Mouse (Mus musculus): ENCODE data around the gene Mettl8. TPM values are rescaled to one million over a fixed set of nuclear protein-coding genes. Genes with fewer than 3 reads are reported as not detected.

Gene Mettl8
- polyA plus RNA-seq, 1 experiment: 21.1 TPM

DNA sequence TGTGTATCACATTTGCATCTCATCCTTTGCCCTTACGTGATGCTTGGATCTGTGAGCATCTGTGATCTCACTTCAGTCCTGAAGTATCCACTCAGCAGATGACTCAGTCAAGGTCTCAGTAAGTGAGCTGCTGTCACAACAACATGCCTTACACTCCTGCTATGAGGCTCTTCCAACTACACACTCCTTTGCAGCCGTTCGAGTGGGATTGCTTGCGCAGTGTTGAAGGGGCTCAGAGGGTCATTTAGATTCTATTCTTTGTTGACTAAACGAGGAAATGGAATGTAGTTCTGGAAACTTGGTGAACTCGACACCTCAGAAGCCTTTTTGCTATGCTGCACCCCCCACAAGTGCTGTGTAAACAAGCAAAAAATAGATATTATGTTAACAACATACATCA, 9.2 kb downstream of the Mettl8 start:
- H3K4me3 ChIP-seq (ENCODE audit: low read depth, low read length): no peak overlapping the region
- H3K27ac ChIP-seq (ENCODE audit: insufficient read depth, low read length): no peak overlapping the region
- no peak overlapping the region for H3K9ac ChIP-seq (ENCODE audit: low read depth, poor library complexity, severe bottlenecking)
- no peak for TF ChIP-seq EP300 (IDR thresholded peaks at IDR 0.05; ENCODE audit: insufficient read depth, low read depth, low read length)
- TF ChIP-seq CTCF (IDR thresholded peaks at IDR 0.05; ENCODE audit: low read depth, low read length): no peak
- TF ChIP-seq POLR2A (IDR thresholded peaks at IDR 0.05; ENCODE audit: insufficient read depth, low read length): no peak
- no peaks in the 10 kb centered on the region for H3K9me3 ChIP-seq (replicated peaks; ENCODE audit: control insufficient read depth, insufficient read depth, low read length, poor library complexity, severe bottlenecking)
- H3K36me3 ChIP-seq (ENCODE audit: control insufficient read depth, insufficient read depth, low read length, poor library complexity, severe bottlenecking): no peaks in the 10 kb centered on the region
- no peaks in the 10 kb centered on the region for H3K27me3 ChIP-seq (ENCODE audit: control insufficient read depth, insufficient read depth, low read length, poor library complexity, severe bottlenecking)
- no peaks in the 10 kb centered on the region for H3K4me1 ChIP-seq (ENCODE audit: control insufficient read depth, insufficient read depth, low read length)

DNA sequence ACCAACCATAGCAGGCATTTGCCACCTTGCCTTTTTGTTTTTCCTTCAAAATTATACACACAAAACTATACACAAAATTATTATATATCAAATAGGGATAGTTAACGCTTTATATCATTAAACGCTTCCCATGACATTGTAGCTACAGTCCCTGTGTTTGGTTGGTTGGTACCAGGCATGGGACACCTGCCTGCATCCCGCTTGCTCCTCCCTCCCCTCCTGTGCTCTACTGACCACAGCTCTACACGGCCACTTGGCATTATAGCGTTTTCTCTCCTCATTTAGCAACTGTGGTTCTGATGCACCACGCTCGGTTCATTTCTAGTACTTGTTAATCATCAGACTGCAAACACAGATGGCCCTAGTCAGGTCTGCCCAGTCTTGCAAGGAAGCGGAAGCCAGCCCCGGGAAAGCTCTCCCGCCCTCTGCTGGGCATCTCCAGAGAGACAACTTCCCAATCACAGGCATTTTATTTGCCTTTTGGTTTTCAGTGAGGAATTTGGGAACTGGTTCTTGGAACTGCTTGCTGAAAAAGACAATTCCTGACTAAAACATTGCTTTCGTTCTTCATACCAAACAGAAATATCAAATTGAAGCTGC, 15.8 kb downstream of the Mettl8 start:
- H3K4me3 ChIP-seq (ENCODE audit: low read depth, low read length): peak overlapping the region; percentile 68
- H3K9me3 ChIP-seq (replicated peaks; ENCODE audit: control insufficient read depth, insufficient read depth, low read length, poor library complexity, severe bottlenecking): no peaks in the 10 kb centered on the region
- H3K27ac ChIP-seq (ENCODE audit: insufficient read depth, low read length): no peak overlapping the region
- H3K27me3 ChIP-seq (ENCODE audit: control insufficient read depth, insufficient read depth, low read length, poor library complexity, severe bottlenecking): no peaks in the 10 kb centered on the region
- H3K4me1 ChIP-seq (ENCODE audit: control insufficient read depth, insufficient read depth, low read length): no peaks in the 10 kb centered on the region
- peak; percentile 82 for TF ChIP-seq CTCF (IDR thresholded peaks at IDR 0.05; ENCODE audit: low read depth, low read length)
- TF ChIP-seq EP300 (IDR thresholded peaks at IDR 0.05; ENCODE audit: insufficient read depth, low read depth, low read length): no peak
- no peak for TF ChIP-seq POLR2A (IDR thresholded peaks at IDR 0.05; ENCODE audit: insufficient read depth, low read length)
- H3K36me3 ChIP-seq (ENCODE audit: control insufficient read depth, insufficient read depth, low read length, poor library complexity, severe bottlenecking): no peaks in the 10 kb centered on the region
- H3K9ac ChIP-seq (ENCODE audit: low read depth, poor library complexity, severe bottlenecking): no peak overlapping the region

GRCm38 (mm10) chr2:71037447-71037846, 17.9 kb downstream of the Mettl8 start:
- Histone ChIP-seq H3K27ac (ENCODE audit: insufficient read depth, low read length) (no peak overlapping the region), H3K4me1 (ENCODE audit: control insufficient read depth, insufficient read depth, low read length) (no peaks in the 10 kb centered on the region), H3K36me3 (ENCODE audit: control insufficient read depth, insufficient read depth, low read length, poor library complexity, severe bottlenecking) (no peaks in the 10 kb centered on the region), H3K27me3 (ENCODE audit: control insufficient read depth, insufficient read depth, low read length, poor library complexity, severe bottlenecking) (no peaks in the 10 kb centered on the region), H3K9me3 (replicated peaks; ENCODE audit: control insufficient read depth, insufficient read depth, low read length, poor library complexity, severe bottlenecking) (no peaks in the 10 kb centered on the region), H3K9ac (ENCODE audit: low read depth, poor library complexity, severe bottlenecking) (no peak overlapping the region), H3K4me3 (ENCODE audit: low read depth, low read length) (no peak overlapping the region)
- no peak for TF ChIP-seq POLR2A (IDR thresholded peaks at IDR 0.05; ENCODE audit: insufficient read depth, low read length)
- TF ChIP-seq CTCF (IDR thresholded peaks at IDR 0.05; ENCODE audit: low read depth, low read length): no peak

GRCm38 (mm10) chr2:71033987-71034386, 21.4 kb downstream of the Mettl8 start:
- no peaks in the 10 kb centered on the region for H3K36me3 ChIP-seq (ENCODE audit: control insufficient read depth, insufficient read depth, low read length, poor library complexity, severe bottlenecking)
- no peak overlapping the region for H3K27ac ChIP-seq (ENCODE audit: insufficient read depth, low read length)
- TF ChIP-seq CTCF (IDR thresholded peaks at IDR 0.05; ENCODE audit: low read depth, low read length): no peak
- no peak for TF ChIP-seq POLR2A (IDR thresholded peaks at IDR 0.05; ENCODE audit: insufficient read depth, low read length)
- TF ChIP-seq EP300 (IDR thresholded peaks at IDR 0.05; ENCODE audit: insufficient read depth, low read depth, low read length): no peak
- H3K9ac ChIP-seq (ENCODE audit: low read depth, poor library complexity, severe bottlenecking): no peak overlapping the region
- H3K27me3 ChIP-seq (ENCODE audit: control insufficient read depth, insufficient read depth, low read length, poor library complexity, severe bottlenecking): no peaks in the 10 kb centered on the region
- no peaks in the 10 kb centered on the region for H3K4me1 ChIP-seq (ENCODE audit: control insufficient read depth, insufficient read depth, low read length)
- H3K4me3 ChIP-seq (ENCODE audit: low read depth, low read length): no peak overlapping the region
- no peaks in the 10 kb centered on the region for H3K9me3 ChIP-seq (replicated peaks; ENCODE audit: control insufficient read depth, insufficient read depth, low read length, poor library complexity, severe bottlenecking)

GRCm38 (mm10) chr2:71033014-71033413, 22.4 kb downstream of the Mettl8 start:
- TF ChIP-seq EP300 (IDR thresholded peaks at IDR 0.05; ENCODE audit: insufficient read depth, low read depth, low read length): no peak
- no peak for TF ChIP-seq POLR2A (IDR thresholded peaks at IDR 0.05; ENCODE audit: insufficient read depth, low read length)
- no peak for TF ChIP-seq CTCF (IDR thresholded peaks at IDR 0.05; ENCODE audit: low read depth, low read length)
- no peak overlapping the region for H3K9ac ChIP-seq (ENCODE audit: low read depth, poor library complexity, severe bottlenecking)
- no peaks in the 10 kb centered on the region for H3K27me3 ChIP-seq (ENCODE audit: control insufficient read depth, insufficient read depth, low read length, poor library complexity, severe bottlenecking)
- no peak overlapping the region for H3K27ac ChIP-seq (ENCODE audit: insufficient read depth, low read length)
- no peaks in the 10 kb centered on the region for H3K9me3 ChIP-seq (replicated peaks; ENCODE audit: control insufficient read depth, insufficient read depth, low read length, poor library complexity, severe bottlenecking)
- H3K36me3 ChIP-seq (ENCODE audit: control insufficient read depth, insufficient read depth, low read length, poor library complexity, severe bottlenecking): no peaks in the 10 kb centered on the region
- no peaks in the 10 kb centered on the region for H3K4me1 ChIP-seq (ENCODE audit: control insufficient read depth, insufficient read depth, low read length)
- H3K4me3 ChIP-seq (ENCODE audit: low read depth, low read length): no peak overlapping the region

DNA sequence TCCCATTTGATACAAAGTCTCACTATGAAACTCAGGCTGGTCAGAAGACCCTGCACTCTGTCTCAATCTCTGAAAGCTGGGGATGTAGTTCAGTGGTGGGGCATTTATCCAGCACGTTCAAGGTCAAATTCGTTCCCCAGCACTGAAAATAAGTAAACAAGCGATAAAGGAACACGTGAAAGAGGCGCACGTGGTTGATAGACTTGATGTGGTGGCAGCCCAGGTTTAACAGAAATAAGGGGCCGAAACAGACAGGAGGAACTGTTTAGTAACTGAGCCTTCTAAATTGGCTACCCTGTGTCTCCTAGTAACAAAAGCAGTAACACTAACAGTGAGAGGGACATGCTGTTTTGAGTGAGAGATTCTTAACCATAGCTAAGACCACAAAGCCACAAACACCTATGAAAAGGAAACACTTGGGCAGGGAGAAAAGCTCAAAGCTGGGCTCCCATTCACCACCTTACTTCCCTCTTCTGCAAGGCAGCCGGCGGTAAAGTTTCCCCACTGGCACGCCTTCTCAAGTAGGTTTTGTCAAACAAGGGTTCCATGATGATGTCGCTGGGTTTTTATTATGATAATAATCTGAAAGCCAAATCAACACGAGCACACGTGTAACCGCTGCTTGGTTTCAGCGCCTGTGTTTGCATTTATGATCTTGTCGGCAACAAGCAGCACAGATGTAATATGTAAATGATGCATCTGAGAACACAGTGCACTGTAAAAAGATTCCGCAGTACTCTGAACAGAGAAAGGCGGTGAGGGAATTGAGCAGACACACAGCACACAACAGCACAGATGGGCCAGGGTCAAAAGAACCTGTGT, 23.2 kb downstream of the Mettl8 start:
- H3K4me3 ChIP-seq (ENCODE audit: low read depth, low read length): no peak overlapping the region
- no peak overlapping the region for H3K27ac ChIP-seq (ENCODE audit: insufficient read depth, low read length)
- H3K36me3 ChIP-seq (ENCODE audit: control insufficient read depth, insufficient read depth, low read length, poor library complexity, severe bottlenecking): no peaks in the 10 kb centered on the region
- no peaks in the 10 kb centered on the region for H3K9me3 ChIP-seq (replicated peaks; ENCODE audit: control insufficient read depth, insufficient read depth, low read length, poor library complexity, severe bottlenecking)
- no peaks in the 10 kb centered on the region for H3K27me3 ChIP-seq (ENCODE audit: control insufficient read depth, insufficient read depth, low read length, poor library complexity, severe bottlenecking)
- TF ChIP-seq CTCF (IDR thresholded peaks at IDR 0.05; ENCODE audit: low read depth, low read length) (no peak), POLR2A (IDR thresholded peaks at IDR 0.05; ENCODE audit: insufficient read depth, low read length) (no peak), EP300 (IDR thresholded peaks at IDR 0.05; ENCODE audit: insufficient read depth, low read depth, low read length) (no peak)
- no peak overlapping the region for H3K9ac ChIP-seq (ENCODE audit: low read depth, poor library complexity, severe bottlenecking)
- H3K4me1 ChIP-seq (ENCODE audit: control insufficient read depth, insufficient read depth, low read length): no peaks in the 10 kb centered on the region

All from ES-Bruce4 (cell line).